Mouse (Mus musculus) R1 (cell line): Measurements from ENCODE around the gene Ttc16.

Experiments
- DNase-seq: peaks from one replicate; pipeline ENCODE4 v3.0.0-alpha.2; 2018; ENCODE audit warnings: low read depth, low spot score

Ttc16 gene

DNA sequence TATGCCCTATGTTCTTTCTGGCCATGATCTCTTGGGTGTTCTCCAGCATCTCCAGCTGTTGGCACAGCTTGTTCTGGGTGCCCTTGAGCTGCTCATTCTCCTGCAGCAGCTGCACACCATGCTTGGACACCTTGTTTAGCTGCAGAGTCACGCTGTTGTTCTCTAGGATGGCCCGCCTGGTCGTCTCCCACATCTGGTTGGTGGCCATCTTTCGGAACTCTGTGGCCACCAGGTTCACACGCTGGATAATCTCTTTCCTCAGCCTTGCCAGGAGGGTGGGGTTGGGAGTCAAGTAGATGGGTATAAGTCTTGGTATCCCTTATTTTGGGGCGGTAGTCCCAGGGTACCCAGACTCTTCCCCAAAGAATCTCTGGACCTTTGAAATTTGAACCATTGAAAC, 4.3 kb upstream of the Ttc16 start:
- no peak for DNase-seq

DNA sequence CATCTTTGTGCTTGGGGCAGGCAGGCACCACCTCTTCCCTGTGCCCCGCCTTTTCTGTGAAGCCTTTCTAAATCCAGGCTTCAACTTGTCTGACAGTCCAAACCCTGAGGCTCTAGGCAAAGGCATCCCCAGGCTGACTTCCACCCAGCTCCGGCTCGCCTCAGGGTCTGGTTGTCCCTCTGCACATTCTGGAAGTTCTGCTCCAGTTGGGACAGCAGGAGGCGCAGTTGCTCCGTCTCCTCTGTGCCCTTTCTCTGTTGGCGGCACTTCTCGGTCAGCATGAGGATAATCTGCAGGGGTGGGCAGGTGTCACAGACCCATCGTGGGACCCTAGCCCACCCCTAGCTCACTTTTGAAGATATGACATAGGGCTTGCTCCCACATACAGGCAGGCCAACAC, 3.7 kb upstream of the Ttc16 start:
- peak; percentile 78 for DNase-seq

DNA sequence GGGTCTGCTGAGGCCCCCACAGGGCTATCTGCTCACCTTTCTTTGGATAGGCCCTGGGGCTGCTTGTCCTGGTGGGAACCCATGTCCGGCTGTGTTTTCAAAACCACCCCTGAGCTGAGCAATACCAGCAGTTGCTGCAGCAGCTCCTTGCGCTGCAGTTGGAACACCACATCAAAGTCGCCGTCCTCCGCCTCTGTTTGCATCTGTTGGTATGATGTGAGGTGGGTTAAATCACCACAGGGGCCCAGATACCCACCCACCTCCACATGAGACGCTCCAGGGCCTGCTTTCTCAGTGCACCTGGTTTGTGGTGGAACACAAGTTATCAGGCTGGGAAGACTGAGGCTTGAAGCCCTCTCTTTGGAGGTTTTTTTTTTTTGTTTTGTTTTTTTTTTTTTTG, 2.6 kb upstream of the Ttc16 start:
- DNase-seq, result no peak

DNA sequence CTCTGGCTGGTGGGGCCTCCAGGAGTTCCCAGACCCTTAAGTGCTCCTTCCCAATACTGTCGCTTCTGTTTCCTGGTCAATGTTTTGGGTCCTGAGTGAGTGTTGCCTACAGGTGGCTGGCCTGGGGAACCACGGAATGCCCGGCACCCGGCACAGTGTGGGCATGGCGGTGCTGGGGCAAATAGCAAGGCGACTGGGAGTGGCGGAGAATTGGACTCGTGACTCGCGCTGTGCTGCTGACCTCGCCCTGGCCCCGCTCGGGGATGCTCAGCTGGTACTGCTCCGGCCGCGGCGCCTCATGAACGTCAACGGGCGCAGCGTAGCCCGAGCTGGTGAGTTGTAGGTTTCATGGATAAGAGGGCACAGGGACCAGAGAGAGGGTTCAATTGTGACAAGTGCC, 759 bp upstream of the Ttc16 start:
- peak; percentile 23 for DNase-seq

DNA sequence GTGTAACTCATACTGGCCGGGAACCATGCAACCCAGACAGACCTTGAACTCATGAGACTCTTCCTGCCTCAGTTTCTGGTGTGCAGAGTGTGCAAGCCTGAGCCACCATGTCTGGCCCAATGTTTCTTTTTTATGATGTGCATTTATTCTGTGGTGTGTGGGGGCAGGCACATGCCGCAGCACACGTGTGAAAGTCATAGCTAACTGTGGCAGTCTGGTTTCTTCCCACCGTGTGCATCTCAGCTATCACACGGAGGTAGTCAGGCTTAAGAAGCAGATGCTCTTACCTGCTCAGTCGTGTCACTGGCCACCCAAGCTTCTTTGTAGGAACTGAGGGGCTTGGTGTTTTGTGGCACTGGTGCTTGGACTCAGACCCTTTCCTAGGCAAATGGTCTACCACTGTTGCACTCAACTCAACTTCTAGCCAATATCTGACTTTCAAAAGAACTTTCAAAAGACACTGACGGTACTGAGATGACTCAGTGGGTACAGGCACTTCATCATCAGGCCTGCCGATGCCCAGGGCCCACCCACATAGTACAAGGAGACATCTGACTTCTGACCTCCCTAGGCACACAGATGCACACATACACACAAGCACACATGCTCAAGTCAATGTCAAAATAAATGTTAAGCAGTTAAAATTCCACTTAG, 2.7 kb downstream of the Ttc16 start:
- no peak for DNase-seq

DNA sequence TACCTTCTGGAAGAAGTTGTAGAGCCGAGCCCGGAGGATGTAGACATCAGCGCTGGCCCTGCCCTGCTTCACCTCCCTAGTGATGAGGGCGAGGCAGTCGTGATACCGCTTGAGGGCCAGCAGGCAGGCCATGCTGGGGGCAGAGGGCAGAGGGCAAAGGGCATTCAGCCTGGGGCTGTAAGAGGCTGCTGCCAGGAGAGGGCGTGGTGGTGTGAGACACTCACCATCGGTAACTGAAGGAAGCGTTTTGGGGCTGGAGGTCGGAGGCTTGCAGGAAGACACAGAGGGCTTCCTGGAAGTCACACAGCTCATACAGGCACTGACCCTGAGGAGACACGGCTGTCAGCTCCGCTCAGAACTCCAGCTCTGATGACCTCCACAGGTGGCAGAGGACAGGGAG, 3.5 kb downstream of the Ttc16 start:
- DNase-seq, result peak; percentile 42

DNA sequence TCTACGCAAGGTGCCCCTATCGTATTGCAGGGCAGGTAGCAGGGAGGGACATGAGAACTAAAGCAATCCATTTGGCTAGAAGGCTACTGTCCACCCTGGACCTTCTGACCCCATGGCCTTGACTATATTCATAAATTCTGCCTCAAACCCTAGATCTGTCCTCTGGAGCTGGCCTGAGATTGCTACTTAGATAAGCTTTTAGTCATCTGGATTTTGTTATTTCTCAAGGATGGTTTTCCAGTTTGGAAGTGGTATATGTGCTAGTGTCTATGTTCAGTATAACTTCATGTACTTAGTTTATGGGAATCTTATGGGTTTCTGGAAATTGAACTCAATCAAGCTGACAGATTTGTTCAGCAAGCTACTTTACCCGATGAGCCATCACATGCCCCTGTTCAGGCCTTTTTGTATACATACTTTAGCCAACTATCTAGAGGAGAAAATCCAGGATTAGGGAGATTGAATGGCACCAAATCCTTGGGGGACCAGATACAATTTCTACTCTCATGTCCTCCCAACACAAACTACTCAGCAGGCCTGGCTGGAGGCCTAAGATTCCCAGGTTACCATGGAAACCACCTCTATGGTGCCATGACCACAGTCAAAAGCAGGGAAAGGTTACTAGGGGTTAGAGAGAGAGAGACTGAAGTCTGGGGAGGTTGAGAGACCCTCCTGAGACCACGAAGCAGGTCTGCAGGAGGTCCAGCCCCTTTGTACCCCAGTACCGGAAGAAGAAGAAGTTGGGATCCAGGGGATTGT, 5.9 kb downstream of the Ttc16 start:
- DNase-seq, result no peak

DNA sequence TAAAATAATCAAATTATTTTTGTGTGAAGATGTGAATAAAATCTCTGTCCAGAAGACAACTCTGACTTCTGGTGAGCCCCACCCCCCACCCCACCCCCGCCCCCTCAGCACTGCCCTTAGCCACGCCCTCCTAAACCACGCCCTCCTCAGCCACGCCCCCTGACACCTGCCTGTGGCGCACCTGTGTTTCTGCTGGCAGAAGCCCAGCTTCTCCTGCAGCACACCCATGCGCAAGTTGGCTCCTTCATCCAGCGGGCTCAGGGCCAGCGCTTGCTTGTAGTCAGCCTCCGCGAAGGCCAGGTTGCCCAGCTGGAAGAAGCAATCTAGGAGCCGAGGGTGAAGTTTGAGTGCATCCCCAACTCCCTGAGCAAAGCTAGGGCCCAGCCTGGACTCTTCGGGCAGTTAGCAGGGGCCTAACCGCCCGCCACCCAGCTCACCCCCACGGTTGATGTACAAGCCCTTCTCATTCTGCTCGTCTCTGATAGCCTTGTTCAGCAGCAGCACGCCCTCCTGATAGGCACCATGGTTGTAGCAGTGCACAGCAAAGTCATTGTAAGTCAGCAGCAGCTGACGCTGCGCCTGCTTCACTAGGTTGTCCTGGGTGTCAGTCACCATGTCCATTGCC, 6.7 kb downstream of the Ttc16 start:
- peak; percentile 46 for DNase-seq

DNA sequence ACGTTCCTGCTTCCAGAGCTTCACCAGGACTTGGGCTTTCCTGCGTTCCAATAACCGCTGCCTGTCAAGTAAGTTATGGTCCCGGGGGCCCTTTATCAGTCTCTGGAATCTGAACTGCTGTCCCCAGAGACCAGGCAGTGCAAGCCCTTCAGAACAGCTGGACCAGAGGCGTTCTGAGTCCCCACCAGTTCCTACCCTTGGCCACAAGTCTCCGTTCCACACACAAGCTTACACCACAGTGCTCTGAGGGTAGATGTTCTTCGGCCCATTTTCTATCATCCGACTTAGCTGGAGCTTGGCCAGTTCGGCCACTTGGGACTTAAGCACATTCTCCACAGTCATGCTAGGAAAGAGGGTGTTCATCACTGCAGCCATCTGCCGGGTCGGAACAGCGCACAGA, 8.2 kb downstream of the Ttc16 start:
- DNase-seq, result no peak

DNA sequence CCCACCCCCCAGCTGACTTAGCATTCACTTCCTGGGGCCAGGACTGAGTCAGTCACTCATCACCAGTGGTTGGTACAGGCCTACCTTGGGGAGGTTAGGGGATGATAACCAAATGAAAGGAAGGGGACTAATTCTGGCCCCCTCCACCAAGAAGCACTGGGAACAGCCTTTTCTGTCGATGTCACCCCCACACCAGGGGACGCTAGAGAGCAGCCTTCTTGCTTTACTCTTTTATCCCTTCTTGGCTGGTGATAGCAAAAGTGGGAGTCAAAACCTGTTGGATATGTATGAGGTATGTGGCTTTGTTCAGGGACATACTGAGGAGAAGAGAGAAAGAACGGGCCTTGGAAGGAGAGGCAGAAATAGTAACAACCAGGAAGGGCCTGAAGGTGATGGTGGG, 12.1 kb downstream of the Ttc16 start:
- DNase-seq, result no peak

DNA sequence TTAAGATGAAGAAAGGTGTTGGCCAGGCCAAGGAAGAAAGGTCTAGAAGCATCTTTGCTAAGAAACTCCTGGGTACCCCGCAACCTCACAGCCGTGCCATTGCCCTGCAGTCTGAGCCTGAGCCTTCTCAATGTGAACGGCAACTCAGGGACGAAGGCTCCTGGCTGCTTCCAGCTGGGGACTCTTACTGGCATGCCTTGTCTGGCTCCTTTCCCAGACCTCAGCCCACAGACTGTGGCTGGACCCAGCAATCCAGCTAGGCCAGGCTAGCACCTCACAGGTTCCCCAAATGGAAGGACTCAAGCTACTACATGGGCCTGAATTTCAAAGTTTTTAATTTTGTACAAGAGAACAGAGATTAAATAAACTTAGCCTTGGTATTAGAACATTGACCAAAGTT, 13.6 kb downstream of the Ttc16 start:
- DNase-seq, result no peak

DNA sequence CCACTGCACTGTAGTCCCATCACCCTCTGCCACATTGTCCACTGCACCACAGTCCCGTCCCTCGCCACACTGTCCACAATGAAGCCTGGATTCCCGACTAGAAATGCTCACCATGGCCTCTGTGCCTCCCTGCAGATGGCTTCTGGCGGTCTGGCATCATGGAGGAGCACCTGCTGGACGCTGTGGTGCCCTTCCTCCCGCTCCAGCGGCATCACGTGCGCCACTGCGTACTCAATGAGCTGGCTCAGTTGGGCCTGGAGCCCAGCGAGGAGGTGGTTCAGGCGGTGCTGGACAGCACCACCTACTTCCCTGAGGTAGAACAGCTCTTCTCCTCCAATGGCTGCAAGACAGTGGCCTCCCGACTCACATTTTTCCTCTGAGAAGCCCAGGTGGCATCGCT, 14.1 kb downstream of the Ttc16 start:
- no peak for DNase-seq

DNA sequence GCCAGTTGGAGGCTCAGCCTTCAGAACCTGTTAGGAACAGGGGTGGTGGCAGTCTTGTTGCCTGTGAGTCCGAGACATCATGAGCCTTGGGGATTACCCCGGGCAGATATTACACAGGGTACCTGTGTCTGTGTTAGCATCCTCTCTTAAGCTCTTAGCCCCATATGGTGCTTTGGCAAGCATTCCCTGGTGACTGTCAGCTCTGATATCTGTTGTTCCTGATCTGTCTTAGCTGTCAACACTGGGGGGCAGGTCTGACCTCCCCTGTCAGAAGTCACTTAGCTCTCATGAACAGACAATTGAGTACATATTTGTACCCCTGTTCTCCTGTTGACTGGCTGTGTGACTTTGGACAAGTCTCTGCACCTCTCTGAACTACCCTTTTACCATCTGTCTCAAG, 16.4 kb downstream of the Ttc16 start:
- DNase-seq, result no peak

DNA sequence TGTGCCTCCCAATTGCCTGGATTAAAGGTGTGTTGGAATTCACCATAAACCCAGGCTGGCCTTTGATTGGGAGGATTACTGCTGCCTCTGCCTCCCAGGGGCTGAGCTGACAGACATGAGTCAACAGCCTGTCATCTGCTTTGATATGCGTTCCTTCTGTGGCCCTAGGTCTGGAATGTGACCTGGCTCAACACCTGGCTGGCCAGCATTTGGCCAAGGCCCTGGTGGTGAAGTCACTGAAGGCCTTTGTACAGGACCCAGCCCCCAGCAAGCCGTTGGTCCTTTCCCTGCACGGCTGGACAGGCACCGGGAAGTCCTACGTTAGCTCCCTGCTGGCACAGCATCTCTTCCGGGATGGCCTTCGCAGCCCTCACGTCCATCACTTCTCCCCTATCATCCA, 16.9 kb downstream of the Ttc16 start:
- DNase-seq, result no peak

DNA sequence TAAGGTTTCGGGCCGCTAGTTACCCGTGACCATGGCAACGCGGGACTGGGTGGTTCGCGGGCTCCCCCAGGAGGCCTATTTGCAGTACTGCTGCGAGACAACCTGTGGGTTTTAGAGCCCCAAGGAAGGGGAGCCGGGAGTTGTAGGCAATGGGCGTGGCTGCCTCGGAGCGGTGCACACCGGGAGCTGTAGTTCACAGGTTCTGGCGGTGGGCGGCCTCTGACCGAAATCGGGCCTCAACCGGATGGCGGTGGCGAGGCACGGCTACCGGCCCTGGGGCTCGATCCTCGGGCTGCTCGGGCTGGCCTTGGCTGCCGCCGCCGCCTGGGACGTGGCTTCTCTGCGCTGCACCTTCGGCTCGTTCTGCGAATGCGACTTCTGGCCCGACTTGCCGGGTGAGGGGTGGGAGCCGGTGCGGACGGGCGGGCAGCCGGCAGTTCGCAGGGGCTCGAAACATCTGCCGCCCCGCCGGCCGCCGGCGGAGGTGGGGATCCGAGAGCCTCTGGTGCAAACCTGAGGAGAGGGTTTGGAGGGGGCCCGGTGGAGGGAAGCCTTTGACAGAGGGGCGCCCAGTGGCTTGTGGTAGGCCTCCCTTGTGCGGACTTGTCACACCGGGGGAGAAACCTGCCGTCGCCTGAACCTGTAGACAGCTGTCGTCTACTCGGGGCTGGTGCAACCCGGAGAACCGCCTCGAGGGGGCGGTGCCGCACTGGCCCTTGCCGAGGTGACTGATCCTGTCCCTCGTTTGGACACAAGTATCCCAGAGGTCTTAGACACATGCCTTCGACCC, 18.2 kb downstream of the Ttc16 start, which contains the start of gene Tor2a:
Gene Tor2a, plus strand, starts transcription at position 179 of the 790 bp plus-strand sequence.
- peak; percentile 98 for DNase-seq

DNA sequence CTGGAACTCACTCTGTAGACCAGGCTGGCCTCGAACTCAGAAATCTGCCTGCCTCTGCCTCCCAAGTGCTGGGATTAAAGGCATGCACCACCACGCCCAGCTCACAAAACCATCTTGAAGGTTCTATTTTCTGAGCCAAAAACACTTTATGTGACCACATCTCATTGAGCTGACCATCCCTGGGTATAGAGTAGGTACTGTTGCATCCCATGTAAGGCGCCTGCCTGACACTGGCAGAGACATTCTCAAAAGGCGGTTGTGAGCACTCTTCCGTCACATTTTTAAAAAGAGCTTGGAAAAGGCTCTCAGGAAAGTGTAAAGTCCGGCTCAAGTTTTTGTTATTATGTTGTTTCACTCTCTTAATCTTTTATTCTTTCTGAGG, 18.8 kb downstream of the Ttc16 start:
- no peak for DNase-seq

DNA sequence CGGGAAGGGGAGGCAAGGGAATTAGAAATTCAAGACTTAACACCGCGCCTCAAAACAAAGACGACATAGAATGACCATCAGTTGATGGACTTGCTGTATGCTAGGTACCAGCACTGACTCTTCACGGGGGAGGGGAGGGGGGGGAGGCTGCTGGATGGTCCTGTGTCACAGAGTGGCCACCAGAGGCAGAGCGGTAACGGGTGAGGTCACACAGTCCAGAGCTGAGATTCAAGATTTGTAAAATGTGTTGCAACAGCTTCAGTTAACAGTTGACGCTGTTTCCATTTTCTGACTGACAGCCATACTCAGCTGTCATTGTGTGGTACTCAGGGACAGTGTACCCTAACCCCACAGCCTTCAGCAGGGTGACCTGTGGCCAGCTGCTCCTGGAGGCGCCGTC, 23.3 kb downstream of the Ttc16 start:
- no peak for DNase-seq

DNA sequence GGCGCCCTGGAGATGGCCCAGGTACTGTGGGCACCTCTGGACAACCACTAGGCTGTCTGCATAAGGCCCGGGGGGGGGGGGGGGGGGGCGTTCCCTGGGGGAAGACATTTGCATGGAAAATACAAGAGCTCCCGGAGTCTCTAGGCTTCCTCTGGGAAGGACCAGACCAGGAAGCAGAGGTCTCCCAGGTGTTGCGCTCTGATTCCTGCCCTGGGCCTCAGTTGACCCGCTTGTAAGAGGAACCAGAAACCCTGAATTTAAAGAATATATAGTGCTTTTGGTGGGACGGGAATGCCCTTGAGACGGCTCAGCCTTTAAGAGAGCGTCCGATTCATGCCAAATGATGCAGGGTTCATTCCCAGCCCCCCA, 23.8 kb downstream of the Ttc16 start:
- DNase-seq, result no peak

DNA sequence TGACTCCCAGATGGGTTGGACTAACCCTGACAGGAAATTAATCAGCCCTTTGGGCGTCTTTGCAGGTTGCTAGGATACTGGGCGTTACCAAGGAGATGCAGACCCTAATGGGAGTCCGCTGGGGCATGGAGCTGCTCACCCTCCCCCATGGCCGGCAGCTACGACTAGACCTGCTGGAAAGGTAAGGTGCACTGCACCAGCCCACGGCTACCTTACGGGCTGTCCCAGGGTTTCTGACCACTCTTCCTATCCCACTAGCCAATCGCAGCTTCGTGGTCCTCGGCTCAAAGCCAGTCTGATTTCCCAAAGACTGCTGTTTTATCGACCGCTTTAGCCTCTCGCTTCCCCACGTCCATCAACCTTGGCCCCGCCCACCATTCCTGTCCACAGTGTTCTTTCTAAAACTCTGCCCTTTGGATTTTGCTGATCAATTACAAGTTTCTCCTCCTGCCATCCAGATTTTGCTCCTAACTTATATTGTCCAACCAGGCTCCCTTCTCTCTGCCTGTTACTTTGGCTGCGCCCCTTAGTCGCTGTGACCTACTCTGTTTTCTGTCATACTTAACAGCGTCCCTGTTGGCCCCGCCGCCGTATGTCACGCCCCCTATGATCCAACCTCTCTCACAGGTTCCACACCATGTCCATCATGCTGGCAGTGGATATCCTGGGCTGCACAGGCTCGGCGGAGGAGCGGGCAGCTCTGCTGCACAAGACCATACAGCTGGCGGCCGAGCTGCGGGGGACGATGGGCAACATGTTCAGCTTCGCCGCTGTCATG, 24.4 kb downstream of the Ttc16 start:
- peak; percentile 87 for DNase-seq

DNA sequence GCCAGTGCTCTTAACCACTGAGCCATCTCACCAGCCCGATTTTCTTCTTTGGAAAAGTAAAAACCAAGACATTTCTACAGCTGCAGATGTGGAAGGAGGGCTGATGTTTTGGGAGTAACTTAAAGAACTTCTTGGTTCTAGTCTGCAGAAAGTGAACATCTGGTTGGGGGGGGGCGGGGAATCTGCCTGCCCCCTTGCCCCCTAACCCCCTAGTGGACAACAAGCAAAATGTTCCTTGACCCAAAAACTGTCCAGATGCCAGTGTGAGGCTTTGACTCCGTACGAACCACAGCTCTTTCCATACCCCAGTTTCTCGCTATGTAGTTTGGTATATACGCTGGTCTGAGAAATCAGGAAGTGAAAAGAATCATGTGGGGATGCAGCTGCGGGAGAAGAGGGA, 25.2 kb downstream of the Ttc16 start:
- DNase-seq, result peak; percentile 54

DNA sequence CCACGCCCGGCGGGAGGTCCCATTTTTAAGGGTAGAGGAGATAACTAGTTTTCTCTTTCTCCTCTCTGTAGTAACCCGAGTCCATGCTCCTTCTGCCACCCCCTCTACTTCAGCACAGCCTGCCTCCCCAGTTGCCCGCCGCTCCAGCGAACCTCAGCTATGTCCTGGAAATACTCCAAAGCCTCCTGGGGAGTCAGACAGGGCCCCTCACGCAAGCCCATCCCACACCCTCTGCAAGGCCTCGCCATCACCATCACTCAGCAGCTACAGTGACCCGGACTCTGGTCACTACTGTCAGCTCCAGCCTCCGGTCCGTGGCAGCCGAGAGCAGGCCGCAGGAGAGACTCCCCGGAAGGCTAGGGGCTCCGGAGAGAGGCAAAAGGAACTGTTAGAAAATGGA, 26.4 kb downstream of the Ttc16 start:
- DNase-seq, result no peak
